Mouse (Mus musculus) CH12.LX (cell line): ENCODE measurements around the gene Psmg3. TPM values are rescaled to one million over a fixed set of nuclear protein-coding genes. Genes with fewer than 3 reads are reported as not detected.

Experiments
- DNase-seq: peaks from one replicate; pipeline ENCODE4 v3.0.0-alpha.2; 2013; ENCODE audit errors: extremely low read depth
- H3K27ac ChIP-seq: 2 replicates; pipeline ENCODE4 v1.5.1; 2012; ENCODE audit warnings: low read depth, mild to moderate bottlenecking, control low read depth, moderate library complexity; ENCODE audit not compliant: insufficient read depth
- H3K27me3 ChIP-seq: replicated peaks from 2 replicates; pipeline ENCODE3; 2012; ENCODE audit warnings: inconsistent platforms
- H3K36me3 ChIP-seq, 2 experiments: replicated peaks in 1 of 2; 2 replicates each; pipeline versions ENCODE3 to v1.6.1; 2012; ENCODE audit warnings: inconsistent platforms in 1 of 2, low read length in 1 of 2, mild to moderate bottlenecking in 1 of 2, mixed read lengths in 1 of 2, moderate library complexity in 1 of 2; ENCODE audit not compliant: control insufficient read depth in 1 of 2, insufficient read depth in 1 of 2
- H3K4me1 ChIP-seq, 2 experiments: 2 replicates each; pipeline ENCODE4 v1.6.1; 2012; ENCODE audit warnings: inconsistent platforms in 1 of 2, moderate library complexity in 1 of 2; ENCODE audit not compliant: insufficient read depth in 2 of 2, control insufficient read depth in 1 of 2
- H3K4me2 ChIP-seq: 2 replicates; pipeline ENCODE4 v1.6.1; 2012; ENCODE audit warnings: low read depth, mild to moderate bottlenecking, control low read depth; ENCODE audit not compliant: poor library complexity, insufficient read depth, severe bottlenecking
- H3K4me3 ChIP-seq, 3 experiments: fragments of 150-350 bp in 1 of 3; sonication (generic) in 1 of 3; replicated peaks in 1 of 3; 2 replicates each; pipeline versions ENCODE3 to v1.5.1; 2011 to 2012; ENCODE audit warnings: low read depth in 2 of 3, low read length in 2 of 3, mild to moderate bottlenecking in 2 of 3, moderate library complexity in 2 of 3, control low read depth in 1 of 3, improper control_type of control experiment in 1 of 3, inconsistent platforms in 1 of 3, mixed read lengths in 1 of 3; ENCODE audit not compliant: poor library complexity in 1 of 3
- H3K79me2 ChIP-seq: replicated peaks from 2 replicates; pipeline ENCODE4 v1.6.1; 2012; ENCODE audit warnings: mild to moderate bottlenecking, moderate library complexity; ENCODE audit not compliant: control insufficient read depth, poor library complexity, insufficient read depth, severe bottlenecking; ENCODE audit errors: extremely low read depth
- H3K9ac ChIP-seq: 2 replicates; pipeline ENCODE4 v1.6.1; 2012; ENCODE audit warnings: low read depth, mild to moderate bottlenecking, control low read depth, moderate library complexity; ENCODE audit not compliant: insufficient read depth
- H3K9me3 ChIP-seq: replicated peaks from 2 replicates; pipeline ENCODE3; 2012; ENCODE audit warnings: low read length, inconsistent platforms, mixed read lengths
- E2F4 ChIP-seq: IDR thresholded peaks from 2 replicates; pipeline ENCODE4 v1.6.1; 2011; ENCODE audit warnings: low read depth, low read length, improper control_type of control experiment; ENCODE audit not compliant: insufficient replicate concordance
- EP300 ChIP-seq: IDR thresholded peaks from 2 replicates; pipeline ENCODE4 v1.6.1; 2011; ENCODE audit warnings: low read length, improper control_type of control experiment
- GABPA ChIP-seq: IDR thresholded peaks from 2 replicates; pipeline ENCODE4 v1.6.1; 2012; ENCODE audit warnings: low read depth, low read length, improper control_type of control experiment, inconsistent platforms; ENCODE audit not compliant: insufficient replicate concordance
- MAX ChIP-seq: IDR thresholded peaks from 2 replicates; pipeline ENCODE4 v1.6.1; 2011; ENCODE audit warnings: low read length, improper control_type of control experiment
- MAZ ChIP-seq: IDR thresholded peaks from 2 replicates; pipeline ENCODE4 v1.6.1; 2012; ENCODE audit warnings: low read depth, mild to moderate bottlenecking, inconsistent platforms, low read length, improper control_type of control experiment, moderate library complexity
- MEF2A ChIP-seq: IDR thresholded peaks from 2 replicates; pipeline ENCODE4 v1.6.1; 2014; ENCODE audit warnings: low read depth, mild to moderate bottlenecking, inconsistent platforms, low read length, improper control_type of control experiment, borderline replicate concordance
- NELFE ChIP-seq: IDR thresholded peaks from 2 replicates; pipeline ENCODE4 v1.6.1; 2011; ENCODE audit warnings: low read depth, low read length, improper control_type of control experiment
- RAD21 ChIP-seq: IDR thresholded peaks from 2 replicates; pipeline ENCODE4 v1.6.1; 2011; ENCODE audit warnings: low read depth, mild to moderate bottlenecking, low read length, improper control_type of control experiment, moderate library complexity
- TBP ChIP-seq: conservative IDR thresholded peaks from 2 replicates; pipeline ENCODE4 v1.6.1; 2011; ENCODE audit warnings: low read depth, low read length, improper control_type of control experiment
- UBTF ChIP-seq: IDR thresholded peaks from 2 replicates; pipeline ENCODE4 v1.6.1; 2012; ENCODE audit warnings: low read depth, mild to moderate bottlenecking, inconsistent platforms, low read length, improper control_type of control experiment, moderate library complexity
- ZMIZ1 ChIP-seq: IDR thresholded peaks from 2 replicates; pipeline ENCODE4 v1.6.1; 2012; ENCODE audit warnings: low read depth, mild to moderate bottlenecking, inconsistent platforms, low read length, improper control_type of control experiment
- dilution Hi-C: fragments of 300-500 bp; cut with MboI; formaldehyde crosslinking; loops from 2 replicates; pipeline ENCODE4 v1.14.3; 2020; ENCODE audit warnings: low sequenced_read_pairs; ENCODE audit not compliant: extremely low pct_unique_long_range_greater_than_20kb, extremely low pct_ligation_motif_present
- in situ Hi-C: fragments of 300-500 bp; cut with MboI; formaldehyde crosslinking; loops from 3 replicates; pipeline ENCODE4 v1.14.3; 2019; ENCODE audit warnings: low sequenced_read_pairs, low pct_ligation_motif_present, low pct_unique_long_range_greater_than_20kb, mixed read lengths
- polyA plus RNA-seq: library from polyadenylated mRNA; unstranded; fragments of >175 nt; gene quantifications from 2 replicates; pipeline ENCODE4 v1.2.1, GENCODE M21; 2012; ENCODE audit warnings: low read depth; ENCODE audit not compliant: insufficient read length
- total RNA-seq, 2 experiments: library from RNA; depleted of rRNA; stranded (reverse); fragments of 300-350 nt in 1 of 2; fragments of >200 nt in 1 of 2; gene quantifications; 2 replicates each; pipeline ENCODE4 v1.2.3; 2012 to 2014

The Psmg3 gene
- total and polyA plus RNA-seq, 3 experiments = 43.5 to 101 (median 57.3) TPM

DNA sequence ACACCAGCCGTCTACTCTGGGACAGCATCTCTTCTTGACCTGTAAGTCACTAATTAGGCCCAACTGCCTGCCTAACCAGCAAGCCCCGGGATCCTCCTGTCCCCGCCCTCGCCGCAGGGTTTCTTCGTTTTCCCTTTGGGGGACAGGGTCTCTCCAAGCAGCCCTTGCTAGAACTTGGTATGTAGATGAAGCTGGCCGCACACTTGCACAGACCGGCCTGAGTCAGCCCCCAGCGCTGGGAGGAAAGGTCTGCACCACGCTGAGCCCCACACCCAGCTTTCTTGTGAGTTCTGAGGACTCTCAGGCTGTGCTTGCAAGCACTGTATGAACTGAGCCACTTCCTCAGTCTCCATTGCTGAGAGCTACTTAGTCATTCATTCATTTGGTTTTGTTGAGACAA, 2.2 kb downstream of the Psmg3 start:
- no peak for DNase-seq
- H3K27me3 ChIP-seq = no peaks in the 10 kb centered on the region
- dilution Hi-C loops = no loop called here
- H3K4me2 ChIP-seq = no peak overlapping the region
- H3K4me1 ChIP-seq = peaks cover 2 to 13% of the 10 kb centered on the region in 2 experiments; a peak in 2 of 4 replicates
- no peak overlapping the region for H3K4me3 ChIP-seq
- no peak overlapping the region for H3K9ac ChIP-seq
- TF ChIP-seq E2F4 = no peak
- H3K27ac ChIP-seq = no peak overlapping the region
- peaks cover 13% of the 10 kb centered on the region for H3K79me2 ChIP-seq
- in situ Hi-C loops = no loop called here
- H3K36me3 ChIP-seq = peaks cover 31 to 57% of the 10 kb centered on the region in 2 experiments
- H3K9me3 ChIP-seq = peaks cover 2% of the 10 kb centered on the region

DNA sequence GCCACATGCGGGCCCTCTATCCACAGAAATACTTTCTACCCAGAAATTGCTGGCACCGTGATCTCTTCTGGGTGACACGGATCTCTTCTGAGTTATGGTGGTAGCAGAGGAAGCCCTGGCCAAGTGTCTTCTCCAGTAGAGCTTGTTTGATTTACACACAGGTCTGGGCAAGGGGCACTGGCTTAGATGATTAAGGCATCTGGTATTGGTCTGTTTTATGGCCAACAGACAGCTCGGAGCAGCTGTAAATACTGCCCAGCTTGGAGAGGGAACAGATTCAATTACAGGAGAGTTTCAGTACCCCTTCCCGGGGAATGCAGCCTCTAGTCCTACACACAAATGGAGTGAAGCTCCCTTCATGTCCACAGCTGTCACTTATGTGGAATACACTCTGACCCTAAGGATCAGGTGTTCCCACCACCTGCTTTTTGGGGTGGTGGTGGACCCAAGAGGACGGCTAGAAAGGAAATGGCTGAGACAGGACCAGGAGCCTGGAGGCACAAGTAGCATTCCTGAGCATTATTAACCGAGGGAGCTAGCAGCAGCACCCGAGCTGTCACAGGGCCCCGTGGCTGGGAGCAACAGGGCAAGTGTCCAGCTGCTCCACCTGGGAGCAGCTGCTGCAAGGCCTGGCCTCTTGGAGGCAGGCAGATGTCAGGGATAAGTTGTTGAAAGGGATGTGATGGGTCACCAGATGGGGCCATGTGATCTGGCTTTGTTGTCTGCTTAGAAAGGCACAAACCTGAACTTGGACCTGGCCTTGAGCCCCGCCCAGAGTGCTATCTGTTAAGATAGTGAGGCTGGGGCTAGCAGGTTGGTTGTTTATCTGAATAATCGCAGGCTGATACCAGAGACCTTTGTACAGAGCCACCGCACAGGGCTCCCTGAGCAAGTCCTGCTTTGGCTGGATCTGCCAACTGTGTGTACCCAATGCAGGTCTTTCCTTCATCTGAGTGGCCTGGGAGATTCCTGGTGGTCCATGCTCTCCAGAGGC, 4.9 kb downstream of the Psmg3 start:
- no peak for DNase-seq
- dilution Hi-C loops (no loop called here), in situ Hi-C loops (no loop called here)
- H3K27ac ChIP-seq = no peak overlapping the region
- H3K27me3 ChIP-seq = no peaks in the 10 kb centered on the region
- peaks cover 13% of the 10 kb centered on the region for H3K79me2 ChIP-seq
- H3K9ac ChIP-seq = no peak overlapping the region
- peaks cover 31 to 64% of the 10 kb centered on the region in 2 experiments for H3K36me3 ChIP-seq
- H3K9me3 ChIP-seq = no peaks in the 10 kb centered on the region
- TF ChIP-seq TBP (no peak), NELFE (no peak), MAX (no peak), MEF2A (no peak), GABPA (no peak), UBTF (no peak), ZMIZ1 (no peak), RAD21 (no peak), MAZ (no peak), EP300 (no peak)
- no peak overlapping the region for H3K4me3 ChIP-seq
- H3K4me1 ChIP-seq = peaks cover 2 to 13% of the 10 kb centered on the region in 2 experiments; a peak in 2 of 4 replicates
- no peak overlapping the region for H3K4me2 ChIP-seq
